Mouse (Mus musculus): ENCODE measurements at regions not wholly inside any gene's neighbourhood (a gene's known extent, or its start where the extent isn't known, plus 50 kb on each side); places are given as distances from the start of the nearest gene placed in this dataset.

DNA sequence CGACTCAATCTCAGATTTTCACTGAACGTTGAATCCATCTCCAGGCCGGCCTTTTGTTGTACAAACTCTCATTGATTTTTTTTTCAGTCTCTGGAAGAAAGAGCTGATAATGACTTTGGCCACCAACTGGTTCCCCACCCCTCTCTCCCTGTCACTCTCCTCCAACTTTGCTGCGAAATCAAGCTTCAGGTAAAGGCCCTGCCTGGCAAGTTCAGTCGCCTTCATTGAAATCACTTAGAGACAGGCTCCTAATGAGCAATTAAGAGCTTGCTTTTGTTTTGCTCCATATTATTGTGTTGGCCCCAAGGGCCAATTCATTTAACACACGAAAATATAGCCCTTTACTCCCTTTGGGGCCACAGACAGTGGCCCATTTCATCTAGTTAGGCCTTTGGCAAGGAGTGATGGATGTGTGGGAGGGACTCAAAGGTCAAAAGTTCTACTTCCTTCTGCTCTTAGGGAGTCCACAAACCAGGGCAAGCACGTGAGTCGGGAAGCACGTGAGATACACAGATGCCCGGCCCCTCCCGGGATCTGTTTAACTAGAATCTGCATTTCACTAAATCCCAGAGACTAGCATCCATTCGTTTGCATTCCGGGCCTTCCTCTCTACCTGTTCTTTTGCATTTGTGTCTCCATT, 120.0 kb downstream of the Dact1 start:
- DNase-seq (ENCODE audit: low read depth, low spot score): no peak

DNA sequence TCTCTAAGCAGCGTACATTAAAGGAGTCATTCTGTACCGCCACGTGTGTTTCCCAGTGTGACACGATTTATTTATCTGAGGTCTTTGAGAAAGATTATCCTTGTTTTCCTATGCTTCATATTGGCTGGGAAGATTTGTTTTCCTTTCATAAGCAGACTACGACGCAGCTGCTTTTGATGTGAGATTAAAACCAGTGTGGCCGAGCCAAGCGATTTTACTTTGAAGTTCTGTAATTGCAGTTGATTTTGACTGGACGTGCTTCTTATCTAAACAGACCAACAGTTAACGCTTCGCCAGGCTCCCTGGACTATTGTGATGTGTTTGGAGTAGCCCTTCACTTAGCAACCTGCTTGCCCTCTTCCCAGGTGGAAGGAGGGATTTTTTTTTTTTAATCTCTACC, 120.6 kb downstream of the Dact1 start:
- DNase-seq (ENCODE audit: low read depth, low spot score): no peak

DNA sequence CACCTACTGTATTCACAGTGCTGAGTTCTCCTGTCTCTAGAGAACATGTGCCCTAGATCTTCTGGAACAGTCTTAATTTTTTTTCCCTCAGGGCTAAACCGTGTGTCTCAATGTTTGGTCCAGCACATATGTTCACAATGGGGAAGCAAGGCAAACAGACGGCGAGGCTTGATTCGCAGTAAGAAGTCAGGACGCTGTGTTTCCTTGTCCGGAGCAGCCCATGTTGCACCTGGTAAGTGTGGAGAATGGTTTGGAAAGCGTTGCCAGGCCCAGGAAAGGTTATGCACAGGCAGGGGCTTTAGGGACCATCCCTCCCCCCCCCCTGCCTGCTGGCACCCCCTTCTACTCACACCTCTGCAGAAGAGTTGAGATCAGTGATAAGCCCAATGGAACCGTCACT, 121.4 kb downstream of the Dact1 start:
- no peak for DNase-seq (ENCODE audit: low read depth, low spot score)

DNA sequence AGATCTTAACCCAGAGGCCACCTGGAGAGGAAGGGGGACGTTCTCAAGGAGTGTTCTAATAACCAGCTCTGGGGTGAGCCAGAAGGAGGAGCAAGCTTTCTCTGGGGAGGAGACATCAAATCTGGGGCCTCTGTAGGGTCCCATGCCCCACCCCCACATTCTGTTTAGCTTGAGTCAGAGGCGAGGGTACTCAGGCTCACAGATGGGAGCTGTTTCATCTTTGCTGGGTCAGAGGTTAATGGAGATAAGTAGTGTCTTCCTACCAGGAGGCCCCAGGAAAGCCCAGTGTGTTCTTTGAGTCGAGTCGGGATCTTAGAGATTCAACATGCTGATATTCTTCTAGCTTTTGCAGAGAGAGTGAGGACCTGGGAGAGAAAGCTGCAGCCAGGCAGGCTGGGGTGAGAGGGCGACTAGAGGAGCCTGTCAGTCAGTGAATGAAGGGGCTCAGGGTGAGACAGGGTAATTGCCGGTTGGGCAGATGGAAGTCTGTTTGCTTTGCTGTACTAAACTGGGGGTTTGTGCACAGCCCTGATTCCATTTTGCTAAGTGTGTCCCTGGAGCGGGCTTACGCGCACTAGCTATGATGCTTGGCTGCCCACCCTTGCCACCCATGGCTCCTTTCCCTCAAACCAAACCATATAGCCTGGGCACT, 124.0 kb downstream of the Dact1 start:
- no peak for DNase-seq (ENCODE audit: low read depth, low spot score)

DNA sequence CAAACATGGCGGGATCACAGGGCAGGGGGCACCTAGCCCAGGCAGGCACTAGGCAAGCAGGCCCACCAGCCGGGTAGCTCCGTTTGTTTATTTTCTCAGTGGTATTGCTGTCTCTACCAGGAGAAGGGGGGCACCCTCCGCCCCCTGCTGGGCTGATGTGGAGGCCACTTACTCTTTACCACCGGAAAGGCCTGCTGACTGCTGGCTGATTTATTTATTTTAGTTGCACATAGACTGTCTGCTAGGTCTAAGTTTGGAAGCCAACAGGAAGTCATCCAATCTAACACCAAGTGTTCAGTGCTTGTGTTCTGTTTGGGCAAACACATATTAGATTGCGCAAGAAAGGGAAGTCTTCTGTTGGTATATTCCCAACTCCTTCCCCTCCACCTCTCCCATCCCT, 128.6 kb downstream of the Dact1 start:
- no peak for DNase-seq (ENCODE audit: low read depth, low spot score)

DNA sequence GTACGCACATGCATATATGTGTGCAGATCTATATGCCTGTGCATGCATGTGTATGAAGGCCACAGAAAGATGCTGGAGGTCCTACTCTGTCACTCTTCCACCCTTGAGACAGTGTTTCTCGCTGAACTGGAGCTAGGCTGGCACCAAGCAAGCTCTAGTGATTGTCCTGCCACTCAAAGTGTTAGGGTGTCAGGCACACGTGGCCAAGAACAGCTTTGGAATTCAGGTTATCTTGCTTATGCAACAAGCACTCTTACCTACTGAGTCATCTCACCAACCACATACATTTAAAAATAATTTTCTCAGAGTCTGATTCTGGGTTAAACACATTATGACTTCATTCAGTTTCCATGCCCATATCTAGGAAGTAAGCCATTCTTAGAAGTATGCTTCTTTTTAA, 131.2 kb downstream of the Dact1 start:
- DNase-seq (ENCODE audit: low read depth, low spot score): no peak

DNA sequence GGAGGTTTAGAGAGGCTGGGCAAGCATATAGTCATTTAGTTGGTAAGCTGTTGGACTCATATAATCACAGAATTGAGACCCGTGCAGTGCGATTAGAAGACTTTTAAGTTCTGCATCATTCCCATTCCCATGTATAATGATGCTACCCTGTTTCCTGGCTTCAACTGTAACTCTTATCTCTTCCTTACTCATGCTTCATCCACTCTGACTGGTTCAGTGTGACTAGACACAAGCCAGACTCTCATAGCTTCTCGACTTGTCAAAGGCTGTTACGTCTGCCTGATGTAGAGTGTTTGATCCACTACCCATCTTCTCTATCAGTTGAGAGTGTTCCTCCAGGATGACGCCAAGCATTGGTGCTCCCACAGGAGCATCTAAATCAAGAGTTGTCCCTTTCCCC, 131.6 kb downstream of the Dact1 start:
- DNase-seq (ENCODE audit: low read depth, low spot score): no peak

DNA sequence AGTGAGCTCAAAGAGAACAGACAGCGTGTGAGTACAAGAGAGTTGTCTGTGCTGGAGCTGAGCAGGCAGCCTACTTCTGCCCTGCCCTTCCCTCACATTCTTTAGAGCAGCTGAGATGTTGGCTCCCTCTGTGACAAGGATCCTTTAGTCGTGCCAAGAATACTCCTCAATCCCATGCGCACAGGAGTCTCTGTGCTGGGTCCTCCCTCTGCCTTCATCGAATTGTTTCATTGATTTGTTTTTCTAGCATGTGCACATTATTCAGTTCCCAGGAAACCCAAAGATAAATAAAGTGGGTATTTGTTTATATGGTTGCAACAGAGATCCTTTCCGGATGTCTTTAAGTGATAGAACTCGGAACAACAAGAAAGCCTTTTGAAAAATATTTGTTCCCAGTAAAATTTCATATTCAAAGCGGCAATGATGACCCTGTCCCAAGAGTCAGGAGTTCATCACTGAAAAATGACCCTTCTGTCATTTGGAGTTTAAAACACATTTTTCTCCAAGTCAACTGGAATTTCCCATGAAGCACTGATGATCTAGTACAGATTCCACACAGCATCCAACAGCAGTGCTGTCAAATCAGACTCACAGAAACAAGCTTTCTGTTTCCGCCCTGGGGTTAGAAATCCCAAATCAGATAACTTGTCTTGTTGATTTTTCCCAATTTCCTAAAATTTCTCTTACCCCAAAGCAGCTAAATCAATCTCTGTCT, 136.7 kb downstream of the Dact1 start:
- no peak for DNase-seq (ENCODE audit: low read depth, low spot score)

DNA sequence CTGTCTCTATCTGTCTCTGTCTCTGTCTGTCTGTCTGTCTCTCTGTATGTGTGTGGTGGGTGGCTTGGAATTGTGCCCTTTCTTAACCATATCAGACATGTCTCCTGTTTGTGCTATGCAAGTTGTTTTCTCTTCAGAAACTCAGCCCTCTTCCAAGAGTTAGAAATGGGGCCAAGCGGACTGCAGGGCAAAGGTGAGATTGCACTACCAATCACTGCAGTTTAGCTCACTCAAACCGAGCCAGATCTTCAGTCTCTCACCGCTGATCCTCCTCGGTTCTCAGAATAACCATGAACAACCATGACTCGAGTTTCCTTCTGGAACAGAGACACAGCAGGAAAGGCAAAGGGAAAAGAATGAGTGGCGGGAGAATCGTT, 137.2 kb downstream of the Dact1 start:
- no peak for DNase-seq (ENCODE audit: low read depth, low spot score)

DNA sequence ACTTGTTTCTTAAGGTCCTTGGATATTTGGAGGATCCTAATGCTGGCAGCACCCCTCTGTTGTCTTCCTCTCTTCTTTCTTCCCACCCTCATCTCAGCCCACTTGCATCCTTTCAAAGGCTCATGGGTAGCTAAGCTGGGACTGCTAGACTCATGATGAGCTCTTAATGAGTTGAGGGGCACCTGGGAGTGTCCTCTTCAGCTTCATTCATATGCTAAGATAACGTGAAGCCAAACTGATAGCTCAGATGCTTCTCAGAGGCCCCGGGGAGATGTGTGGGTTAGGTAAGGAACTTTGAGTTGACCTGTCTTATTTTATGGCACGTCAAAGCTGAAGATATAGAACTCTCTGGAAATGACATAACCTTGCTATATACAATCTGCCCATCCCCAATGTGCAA, 139.3 kb downstream of the Dact1 start:
- DNase-seq (ENCODE audit: low read depth, low spot score): no peak

DNA sequence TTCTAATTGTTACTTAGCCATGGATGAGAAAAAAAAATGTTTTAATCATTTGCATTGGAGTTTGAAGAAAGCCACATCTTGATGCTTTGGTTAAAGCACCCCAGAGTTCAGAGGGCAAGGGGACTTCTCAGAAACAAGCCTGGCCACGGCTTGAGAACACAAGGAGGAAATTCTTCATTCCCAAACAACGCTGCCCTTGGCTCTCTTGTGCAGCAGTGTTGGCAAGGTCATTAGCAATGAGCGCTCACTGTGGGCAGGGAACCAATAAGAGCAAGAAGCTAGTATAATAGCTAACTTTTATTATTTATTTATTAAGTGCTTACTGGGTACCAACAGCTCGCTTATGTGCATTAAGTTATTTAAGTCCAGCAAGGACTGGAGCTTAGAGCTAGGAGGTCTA, 140.4 kb downstream of the Dact1 start:
- DNase-seq (ENCODE audit: low read depth, low spot score): no peak

DNA sequence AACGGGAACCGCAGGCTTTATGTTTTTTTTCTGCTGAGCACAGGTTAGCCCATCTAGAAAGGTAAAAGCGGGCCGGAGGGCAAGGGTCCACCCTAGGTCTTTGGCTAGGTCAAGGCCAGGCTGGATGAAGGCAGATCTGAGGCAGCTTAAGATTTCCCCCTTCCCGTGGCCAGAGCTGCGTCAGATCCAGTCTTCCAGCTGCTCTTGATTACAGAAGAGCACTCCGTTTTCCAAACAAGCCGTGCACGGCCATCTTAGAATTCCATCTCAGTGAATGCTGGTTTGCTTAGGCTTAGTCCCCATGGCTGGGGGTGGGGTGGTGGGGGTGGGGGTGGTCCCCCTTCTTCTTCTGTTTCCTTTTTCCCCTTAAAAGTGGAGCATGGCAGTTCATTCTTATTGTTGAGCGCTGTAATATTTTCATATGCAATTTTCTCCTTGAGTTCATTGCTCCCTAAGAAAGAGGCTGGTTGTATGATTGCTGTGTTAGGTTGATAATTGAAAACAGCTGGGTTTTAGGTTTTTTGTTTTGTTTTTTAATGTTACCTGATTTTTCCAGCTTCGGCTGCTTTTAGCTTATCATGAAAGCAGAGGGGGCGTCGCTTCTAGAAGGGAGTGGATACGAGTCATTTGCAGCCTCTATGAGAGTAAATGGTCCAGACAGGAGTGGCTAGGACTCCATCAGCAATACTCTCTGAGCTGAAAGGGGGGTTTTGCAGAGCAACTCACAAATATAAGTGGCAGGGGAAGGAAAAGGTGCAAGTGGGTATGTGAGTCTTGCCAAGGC, 141.2 kb downstream of the Dact1 start:
- no peak for DNase-seq (ENCODE audit: low read depth, low spot score)

DNA sequence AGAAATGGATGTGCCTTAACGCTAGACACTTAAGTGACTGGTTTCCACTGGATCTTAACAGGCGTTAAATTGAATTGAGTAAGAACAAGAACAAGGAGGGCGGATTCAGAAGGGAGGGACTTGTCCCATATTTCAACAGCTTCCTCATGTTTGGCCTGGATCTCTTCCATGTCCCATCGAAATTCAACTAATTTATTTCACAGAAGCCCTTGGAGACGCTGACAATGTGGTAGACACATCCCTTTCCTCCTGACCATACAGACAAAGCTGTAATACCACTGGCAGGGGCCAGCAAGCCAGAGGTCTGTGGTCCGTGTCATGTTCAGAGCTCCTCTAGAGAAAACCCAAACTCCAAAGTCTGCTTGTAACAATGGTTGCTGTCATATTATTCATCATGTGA, 147.2 kb downstream of the Dact1 start:
- DNase-seq (ENCODE audit: low read depth, low spot score): no peak

DNA sequence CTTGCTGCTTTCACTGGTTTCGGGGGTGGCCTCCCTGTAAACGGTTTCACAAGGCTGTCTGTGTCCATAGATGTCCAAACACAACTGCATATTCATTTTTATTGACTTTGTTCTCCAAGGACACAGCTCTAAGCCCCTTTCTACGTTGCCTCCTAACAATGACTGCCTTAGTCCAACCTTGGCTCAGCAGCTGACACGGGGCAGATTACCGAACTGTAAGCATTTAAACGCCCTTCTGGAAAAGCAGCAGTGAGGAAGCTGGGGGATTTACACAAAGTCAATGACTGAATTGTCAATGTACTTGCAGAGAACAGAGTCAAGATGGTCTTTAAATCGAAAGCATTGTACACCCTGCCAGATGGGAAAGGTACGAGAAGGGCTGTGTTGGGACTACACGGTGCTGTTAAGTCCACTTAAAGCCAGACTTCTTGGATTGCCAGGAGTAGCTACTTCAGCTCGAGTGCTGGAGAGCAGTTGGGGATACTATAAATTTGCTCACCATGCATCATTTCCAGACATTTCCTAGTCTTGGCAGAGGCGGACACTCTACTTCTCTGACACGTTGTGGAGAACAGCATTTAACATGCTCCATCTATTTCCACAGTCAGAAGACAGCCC, 149.0 kb downstream of the Dact1 start:
- DNase-seq (ENCODE audit: low read depth, low spot score): no peak

DNA sequence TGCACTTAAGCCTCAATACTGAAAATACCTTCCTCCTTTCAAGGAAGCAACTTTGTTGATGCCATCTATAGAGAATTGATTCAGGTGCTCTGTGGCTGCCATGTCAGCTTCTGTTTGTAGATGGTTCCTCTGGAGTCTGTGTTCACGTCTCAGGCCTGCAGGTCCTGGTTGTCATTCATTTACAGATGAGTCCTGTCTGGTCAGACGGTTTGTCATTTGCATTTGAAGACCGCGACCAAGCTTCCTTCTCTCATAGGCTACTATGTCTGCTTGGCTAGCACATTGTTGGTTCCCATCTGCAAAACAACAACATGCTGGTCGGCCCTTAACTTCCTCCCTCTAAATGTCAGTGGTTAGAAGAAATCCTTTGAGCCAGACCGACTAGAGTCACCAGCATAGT, 151.0 kb downstream of the Dact1 start:
- DNase-seq (ENCODE audit: low read depth, low spot score): no peak

DNA sequence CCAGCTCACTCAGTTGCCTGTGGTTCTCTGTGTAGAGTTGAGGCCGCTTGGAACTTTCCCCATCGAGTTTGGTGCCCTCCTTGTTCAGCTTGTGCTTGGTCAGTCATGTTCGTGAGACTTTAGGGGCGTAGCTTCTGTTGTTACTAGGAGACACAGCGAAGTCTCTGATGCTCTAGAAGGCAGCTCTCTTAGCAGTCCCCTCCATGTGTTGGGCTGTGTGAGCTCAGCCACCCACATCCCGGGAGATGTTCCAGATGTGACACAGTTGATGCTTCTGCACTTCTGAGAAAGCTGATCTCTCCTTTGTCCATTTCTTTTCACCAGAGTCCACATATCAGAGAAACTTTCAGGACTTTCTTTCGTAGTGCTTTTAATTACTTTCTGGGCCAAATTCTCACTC, 158.1 kb downstream of the Dact1 start:
- DNase-seq (ENCODE audit: low read depth, low spot score): no peak

DNA sequence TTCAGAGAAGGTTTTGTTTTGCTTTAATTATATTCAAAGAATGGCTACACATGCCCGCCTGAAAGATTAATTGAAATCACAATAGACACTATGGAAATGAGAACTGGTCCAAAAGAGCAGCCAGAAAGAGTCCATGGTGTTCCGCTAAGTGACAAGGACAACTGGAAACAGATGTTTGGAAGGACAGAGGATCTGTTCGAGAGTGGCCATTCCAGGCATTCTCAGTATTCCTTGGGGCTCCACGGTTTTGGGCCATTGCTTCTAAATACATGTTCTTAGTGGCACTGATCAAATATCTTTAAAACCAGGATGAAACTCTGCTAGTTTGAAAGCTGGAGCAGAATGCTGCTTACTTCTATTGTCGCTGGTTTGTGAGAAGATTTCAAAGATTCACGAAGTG, 158.6 kb downstream of the Dact1 start:
- no peak for DNase-seq (ENCODE audit: low read depth, low spot score)

DNA sequence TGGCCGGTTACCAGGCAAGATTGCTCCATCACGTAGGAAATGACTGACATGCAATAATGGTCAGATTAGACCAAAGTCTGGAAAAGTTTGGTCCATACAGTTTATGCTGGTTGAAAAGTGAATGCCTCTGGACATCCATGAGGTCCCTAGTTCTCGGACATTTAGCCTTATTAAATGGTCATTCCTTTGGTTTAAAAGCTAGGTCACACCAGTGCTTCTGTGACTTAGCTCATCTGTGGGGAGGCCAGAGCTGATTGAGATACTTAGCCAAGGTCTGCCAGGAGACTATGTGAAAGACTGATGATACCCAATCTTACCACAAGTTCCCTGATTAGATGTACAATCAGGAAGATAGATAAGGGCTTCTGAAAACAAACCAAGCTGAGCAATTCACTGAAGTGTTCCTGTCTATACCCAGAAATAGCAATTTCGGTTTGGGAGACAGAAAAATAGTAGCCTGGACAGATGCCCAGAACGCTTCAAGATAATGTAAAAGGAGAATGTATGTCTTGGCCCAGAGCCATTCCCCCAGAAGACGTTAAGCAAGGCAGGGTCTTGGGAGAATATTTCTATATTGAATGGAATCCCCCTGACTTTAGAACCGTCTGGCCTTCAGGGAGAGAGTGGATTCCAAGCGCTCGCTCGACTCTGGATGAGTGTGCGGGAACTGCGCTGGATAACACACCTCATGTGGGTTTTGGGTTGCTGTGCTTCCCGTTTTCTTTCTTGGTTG, 161.5 kb downstream of the Dact1 start:
- DNase-seq (ENCODE audit: low read depth, low spot score): no peak

DNA sequence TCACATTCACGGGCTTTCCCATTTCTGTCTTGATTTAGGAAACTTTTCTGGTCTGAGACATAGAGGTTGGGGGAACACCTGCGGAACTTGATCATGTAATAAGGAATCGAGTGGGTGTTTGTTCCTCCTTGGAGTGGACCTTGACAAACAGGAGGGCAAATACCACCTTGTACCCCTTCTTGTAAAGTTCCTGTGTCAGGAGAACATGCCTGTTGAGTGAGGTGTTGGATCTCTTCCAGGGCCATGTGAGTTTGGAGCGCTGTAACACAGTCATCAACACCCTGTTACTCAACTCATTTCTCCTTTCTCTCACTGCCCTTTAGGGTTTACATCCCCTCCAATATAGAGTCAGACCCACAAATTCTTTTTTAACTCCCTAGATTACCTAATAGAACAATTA, 162.0 kb downstream of the Dact1 start:
- no peak for DNase-seq (ENCODE audit: low read depth, low spot score)

DNA sequence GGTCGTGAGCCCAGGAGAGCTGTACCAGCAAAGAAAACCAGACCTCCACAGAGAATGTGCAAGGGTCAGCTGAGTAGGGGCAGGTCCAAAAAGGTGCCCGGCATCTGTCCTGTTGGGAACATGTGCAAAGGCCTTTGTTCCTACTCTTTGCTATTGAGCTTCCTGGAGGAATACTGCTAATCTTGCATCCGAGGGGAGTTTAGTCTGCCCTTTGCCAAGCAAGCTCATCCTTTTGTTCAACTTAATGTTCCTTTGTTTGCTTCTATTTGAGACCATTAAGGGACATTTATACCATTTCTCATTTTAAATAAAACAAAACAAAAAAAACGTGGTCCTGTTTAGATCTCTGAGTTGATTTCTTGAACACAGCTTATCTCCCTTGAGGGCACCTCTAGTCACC, 166.6 kb downstream of the Dact1 start:
- no peak for DNase-seq (ENCODE audit: low read depth, low spot score)

DNA sequence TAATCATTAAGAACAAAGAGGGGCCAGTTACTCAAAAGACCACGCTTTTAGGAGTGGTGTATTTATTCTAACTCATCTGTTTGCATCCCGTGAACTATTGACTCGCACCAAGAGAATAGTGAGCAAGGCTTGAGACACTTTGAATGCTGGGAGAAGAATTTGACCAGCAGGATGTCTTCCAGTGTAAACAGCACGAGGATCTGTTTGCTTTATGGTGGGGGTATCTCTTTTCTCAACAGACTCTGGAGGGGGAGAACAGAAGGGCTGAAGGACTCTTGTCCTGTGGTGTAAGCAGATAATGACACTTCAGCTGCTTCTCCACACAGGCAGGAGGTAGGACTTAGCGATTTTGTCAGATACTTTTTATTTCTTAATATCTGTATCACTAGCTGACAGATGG, 168.0 kb downstream of the Dact1 start:
- no peak for DNase-seq (ENCODE audit: low read depth, low spot score)
